In the genomic region with DNA sequence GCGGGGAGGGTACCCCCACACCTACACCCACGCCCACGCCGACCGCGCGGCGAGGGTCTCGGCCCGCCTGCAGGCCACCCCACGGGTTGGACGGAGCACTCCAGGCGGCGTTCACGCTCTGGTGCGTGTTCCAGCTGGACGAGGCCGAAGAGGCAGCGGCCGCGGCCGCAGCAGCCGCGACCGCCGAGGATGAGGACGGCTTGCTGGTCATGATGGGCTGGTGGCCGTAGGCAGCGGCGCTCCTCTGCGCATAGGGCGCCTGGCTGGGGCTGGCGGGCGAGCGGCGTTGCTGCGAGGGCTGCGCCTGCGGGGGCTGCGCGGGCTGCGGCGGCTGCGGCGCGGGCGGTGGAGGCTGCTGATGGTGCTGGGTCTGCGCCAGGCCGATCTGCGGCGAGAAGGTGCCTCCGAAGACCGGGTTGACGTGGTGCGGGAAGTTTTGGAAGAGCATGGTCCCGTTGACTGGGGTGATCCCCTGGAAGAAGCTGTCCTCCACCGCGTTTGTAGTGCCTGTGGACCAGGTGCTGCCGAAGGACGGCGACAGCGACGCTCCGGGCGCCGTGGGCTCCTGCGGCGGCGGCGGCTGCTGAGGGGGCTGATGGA, we compare ENCODE assay signal across 8 mouse cellular contexts. TPM values are rescaled to one million over a fixed set of nuclear protein-coding genes. Genes with fewer than 3 reads are reported as not detected.
DNase-seq lines count a peak whose midpoint lies in the region; ATAC-seq lines count a peak whose summit lies in the region.

No protein-coding gene starts in this region.

- H3K36me3 ChIP-seq in intestine, embryonic 16.5 days (ENCODE audit: control insufficient read depth, insufficient read depth, low read length): no peaks in the 10 kb centered on the region
- no peaks in the 10 kb centered on the region for H3K36me3 ChIP-seq in limb, embryonic 15.5 days
- no peaks in the 10 kb centered on the region for H3K36me3 ChIP-seq in midbrain, embryonic 14.5 days (ENCODE audit: control insufficient read depth, insufficient read depth, low read length)

- peak overlapping the region; percentile 71 for H3K4me3 ChIP-seq in intestine, embryonic 16.5 days (ENCODE audit: low read length)
- peak overlapping the region; percentile 68 for H3K4me3 ChIP-seq in limb, embryonic 15.5 days
- peak overlapping the region; percentile 69 for H3K4me3 ChIP-seq in midbrain, embryonic 14.5 days (replicated peaks; ENCODE audit: low read depth, low read length)

- peak; percentile 51 for DNase-seq in layer of hippocampus, adult 11-12 months (ENCODE audit: low spot score)
- no peak for DNase-seq in layer of hippocampus, adult 9-10 months (ENCODE audit: low spot score)
- peak; percentile 85 to 87 for DNase-seq in cerebellum, postnatal 25 days
- peak; percentile 25 to 48 for DNase-seq in gastrocnemius, adult 8-10 months (ENCODE audit: low spot score in 2 of 2)
- DNase-seq in midbrain, embryonic 14.5 days: peak; percentile 74
- DNase-seq in spleen, postnatal 10 days (ENCODE audit: low spot score in 2 of 2): peak; percentile 53 to 55

- WGBS in intestine, embryonic 16.5 days: under 1% methylated on average over 70 of the region's 70 CpGs
- under 1% methylated on average over 70 of the region's 70 CpGs for WGBS in limb, embryonic 15.5 days
- WGBS in midbrain, embryonic 14.5 days: under 1% methylated on average over 70 of the region's 70 CpGs

- peak overlapping the region; percentile 70 for H3K9ac ChIP-seq in intestine, embryonic 16.5 days (ENCODE audit: low read depth, low read length)
- peak overlapping the region; percentile 48 for H3K9ac ChIP-seq in limb, embryonic 15.5 days
- peak overlapping the region; percentile 81 for H3K9ac ChIP-seq in midbrain, embryonic 14.5 days (replicated peaks; ENCODE audit: low read length)

- H3K9me3 ChIP-seq in intestine, embryonic 16.5 days (ENCODE audit: control insufficient read depth, low read length): no peaks in the 10 kb centered on the region
- no peaks in the 10 kb centered on the region for H3K9me3 ChIP-seq in limb, embryonic 15.5 days
- H3K9me3 ChIP-seq in midbrain, embryonic 14.5 days (ENCODE audit: control insufficient read depth, low read length): no peaks in the 10 kb centered on the region

- peaks cover 6% of the 10 kb centered on the region; the same call in 1 of the 2 replicates for H3K4me1 ChIP-seq in intestine, embryonic 16.5 days (ENCODE audit: control insufficient read depth, insufficient read depth, low read length)
- H3K4me1 ChIP-seq in limb, embryonic 15.5 days: peaks cover 17% of the 10 kb centered on the region
- peaks cover 31% of the 10 kb centered on the region for H3K4me1 ChIP-seq in midbrain, embryonic 14.5 days (ENCODE audit: control insufficient read depth, insufficient read depth, low read length)

- H3K27ac ChIP-seq in intestine, embryonic 16.5 days (ENCODE audit: low read length): peak overlapping the region; percentile 51; the same call in 1 of the 2 replicates
- peak overlapping the region; percentile 39; the same call in 1 of the 2 replicates for H3K27ac ChIP-seq in limb, embryonic 15.5 days
- H3K27ac ChIP-seq in midbrain, embryonic 14.5 days (replicated peaks; ENCODE audit: low read depth, low read length): peak overlapping the region; percentile 94

- H3K4me2 ChIP-seq in intestine, embryonic 16.5 days (ENCODE audit: low read depth, low read length): peak overlapping the region; percentile 100
- peak overlapping the region; percentile 100 for H3K4me2 ChIP-seq in limb, embryonic 15.5 days
- peak overlapping the region; percentile 99 for H3K4me2 ChIP-seq in midbrain, embryonic 14.5 days (ENCODE audit: low read length)

- H3K27me3 ChIP-seq in intestine, embryonic 16.5 days (replicated peaks; ENCODE audit: control insufficient read depth, insufficient read depth, low read length): peaks cover 13% of the 10 kb centered on the region; the same call in 1 of the 2 replicates
- peaks cover 29% of the 10 kb centered on the region for H3K27me3 ChIP-seq in limb, embryonic 15.5 days
- H3K27me3 ChIP-seq in midbrain, embryonic 14.5 days (ENCODE audit: control insufficient read depth, insufficient read depth, low read length): no peaks in the 10 kb centered on the region

- ATAC-seq in intestine, embryonic 16.5 days: peak; percentile 69
- ATAC-seq in limb, embryonic 15.5 days (ENCODE audit: insufficient number of reproducible peaks, low FRiP score, low TSS enrichment, low read depth): peak; percentile 65; the same call in 1 of the 2 replicates
- peak; percentile 73 for ATAC-seq in midbrain, embryonic 14.5 days (ENCODE audit: low FRiP score, low TSS enrichment)

RNA-seq across cellular contexts. Expression of a gene that starts 33.1 kb away (rescaled TPM):
- 10 to 100 TPM; 78.2 to 92.8 (median 84.4) TPM for total RNA-seq in gastrocnemius, adult 8-10 months (2022)
- polyA plus RNA-seq in intestine, embryonic 16.5 days (2015; fragmentation: Nextera tagmentation; extraction: Ambion mirVana): 47.4 and 49.0 TPM in 2 replicates
- polyA plus RNA-seq in limb, embryonic 15.5 days (2015; fragmentation: Nextera tagmentation; extraction: Ambion mirVana): 66.5 and 80.5 TPM in 2 replicates
- 120 and 131 TPM in 2 replicates for polyA plus RNA-seq in midbrain, embryonic 14.5 days (2014; fragmentation: Nextera tagmentation; extraction: Ambion mirVana)

RNA-seq across cellular contexts. Expression of a gene that starts 34.2 kb away (rescaled TPM):
- total RNA-seq in gastrocnemius, adult 8-10 months (2022): 10 to 100 TPM; 59.4 to 62.5 (median 61.2) TPM
- polyA plus RNA-seq in intestine, embryonic 16.5 days (2015; fragmentation: Nextera tagmentation; extraction: Ambion mirVana): 0.44 and 0.97 TPM in 2 replicates
- polyA plus RNA-seq in limb, embryonic 15.5 days (2015; fragmentation: Nextera tagmentation; extraction: Ambion mirVana): 1.3 and 1.5 TPM in 2 replicates
- 10.1 and 12.5 TPM in 2 replicates for polyA plus RNA-seq in midbrain, embryonic 14.5 days (2014; fragmentation: Nextera tagmentation; extraction: Ambion mirVana)

Comparison
In these comparisons a context has a peak if more than half of its experiments do, and no peak if none do; other contexts are left out.
1. H3K27ac ChIP-seq: peak in every context shown above with its lines; median percentile 94 in midbrain, embryonic 14.5 days; 51 in intestine, embryonic 16.5 days; 39 in limb, embryonic 15.5 days.